Mouse (Mus musculus) heart, embryonic 11.5 days (tissue): ENCODE measurements around the gene Tkt. TPM values are rescaled to one million over a fixed set of nuclear protein-coding genes. Genes with fewer than 3 reads are reported as not detected.
A peak's percentile ranks its signal among the peaks of the same experiment; 100 is the strongest.

Source experiments
- ATAC-seq: fragments of 200-750 bp; cut with Nextera tagmentation; replicated peaks from 2 replicates; pipeline ENCODE4 v1.8.0; 2017; ENCODE audit warnings: moderate library complexity; ENCODE audit not compliant: insufficient number of reproducible peaks, low FRiP score, low TSS enrichment
- H3K27ac ChIP-seq: fragments of 300-500 bp; sonication (generic); 2 replicates; pipeline ENCODE4 v1.5.1; 2014; ENCODE audit warnings: mild to moderate bottlenecking, low read depth, low read length
- H3K27me3 ChIP-seq: fragments of 300-500 bp; sonication (generic); 2 replicates; pipeline ENCODE4 v1.6.1; 2014; ENCODE audit warnings: mild to moderate bottlenecking, low read length, mixed read lengths; ENCODE audit not compliant: control insufficient read depth, insufficient read depth
- H3K36me3 ChIP-seq: fragments of 300-500 bp; sonication (generic); 2 replicates; pipeline ENCODE4 v1.6.1; 2014; ENCODE audit warnings: mild to moderate bottlenecking, low read length, moderate library complexity, mixed read lengths; ENCODE audit not compliant: control insufficient read depth, insufficient read depth
- H3K4me1 ChIP-seq: fragments of 300-500 bp; sonication (generic); 2 replicates; pipeline ENCODE4 v1.6.1; 2014; ENCODE audit warnings: low read length; ENCODE audit not compliant: control insufficient read depth, insufficient read depth
- H3K4me2 ChIP-seq: fragments of 300-500 bp; sonication (generic); 2 replicates; pipeline ENCODE4 v1.6.1; 2014; ENCODE audit warnings: mild to moderate bottlenecking, moderate library complexity
- H3K4me3 ChIP-seq: fragments of 300-500 bp; sonication (generic); 2 replicates; pipeline ENCODE4 v1.5.1; 2014; ENCODE audit warnings: low read depth, low read length
- H3K9ac ChIP-seq: fragments of 300-500 bp; sonication (generic); 2 replicates; pipeline ENCODE4 v1.6.1; 2014; ENCODE audit warnings: mild to moderate bottlenecking, low read depth, low read length, moderate library complexity
- H3K9me3 ChIP-seq: fragments of 300-500 bp; sonication (generic); replicated peaks from 2 replicates; pipeline ENCODE4 v1.6.1; 2016; ENCODE audit warnings: low read length; ENCODE audit not compliant: control insufficient read depth
- WGBS: fragments of 180-500 bp; shearing (Covaris S2); extraction: QIAGEN DNeasy Blood & Tissue Kit; methylation state at CpG from one replicate; pipeline ENCODE4 v1.1.7; 2014; ENCODE audit not compliant: insufficient replicate concordance; 5-methylcytosine and 5-hydroxymethylcytosine counted together
- polyA plus RNA-seq: library from polyadenylated mRNA; unstranded; fragments of >200 nt; fragmentation: Nextera tagmentation; extraction: Ambion mirVana; gene quantifications from 2 replicates; pipeline ENCODE4 v1.2.1, GENCODE M21; 2014

Gene Tkt
- polyA plus RNA-seq: 38.6 and 54.6 TPM in 2 replicates

- Histone ChIP-seq H3K36me3 (no peaks in the 10 kb centered on the region), H3K4me1 (peaks cover 29% of the 10 kb centered on the region), H3K27me3 (no peaks in the 10 kb centered on the region), H3K4me2 (peak within 1 kb of the TSS; percentile 81), H3K27ac (peak within 1 kb of the TSS; percentile 93), H3K9ac (peak within 1 kb of the TSS; percentile 97), H3K4me3 (peak within 1 kb of the TSS; percentile 86), H3K9me3 (no peaks in the 10 kb centered on the region)
- 28% methylated on average over 8 of the region's 8 CpGs for WGBS
- ATAC-seq: peak; percentile 10; the same call in 1 of the 2 replicates
Measured at GRCm38 (mm10) chr14:30548131-30548720, at the start of gene Tkt. Tkt (plus strand) TSS chr14:30548359.

GRCm38 (mm10) chr14:30504990-30505389 lies 43.2 kb upstream of the Tkt start:
- H3K36me3 ChIP-seq: peaks cover 4% of the 10 kb centered on the region; the same call in 1 of the 2 replicates
- ATAC-seq: no peak
- H3K9me3 ChIP-seq: no peaks in the 10 kb centered on the region
- peaks cover 9% of the 10 kb centered on the region for H3K4me1 ChIP-seq
- H3K4me2 ChIP-seq: no peak overlapping the region
- no peak overlapping the region for H3K4me3 ChIP-seq
- no peak overlapping the region for H3K9ac ChIP-seq
- 85% methylated on average over 5 of the region's 5 CpGs for WGBS
- no peaks in the 10 kb centered on the region for H3K27me3 ChIP-seq
- no peak overlapping the region for H3K27ac ChIP-seq

- Histone ChIP-seq H3K4me3 (no peak overlapping the region), H3K36me3 (peaks cover 6% of the 10 kb centered on the region), H3K4me2 (no peak overlapping the region), H3K9ac (no peak overlapping the region), H3K9me3 (no peaks in the 10 kb centered on the region), H3K27me3 (no peaks in the 10 kb centered on the region), H3K4me1 (peaks cover 7% of the 10 kb centered on the region; the same call in 1 of the 2 replicates), H3K27ac (no peak overlapping the region)
- 92% methylated on average over 6 of the region's 6 CpGs for WGBS
- ATAC-seq: no peak
Measured at GRCm38 (mm10) chr14:30510214-30510763, 37.9 kb upstream of the Tkt start.

- H3K36me3 ChIP-seq: peaks cover 6% of the 10 kb centered on the region
- 75% methylated on average over 5 of the region's 5 CpGs for WGBS
- no peak overlapping the region for H3K4me2 ChIP-seq
- H3K4me1 ChIP-seq: no peaks in the 10 kb centered on the region
- no peaks in the 10 kb centered on the region for H3K9me3 ChIP-seq
- H3K4me3 ChIP-seq: no peak overlapping the region
- no peak overlapping the region for H3K27ac ChIP-seq
- no peaks in the 10 kb centered on the region for H3K27me3 ChIP-seq
- H3K9ac ChIP-seq: no peak overlapping the region
- ATAC-seq: no peak
Measured at GRCm38 (mm10) chr14:30512896-30513295, 35.3 kb upstream of the Tkt start.

- ATAC-seq: no peak
- Histone ChIP-seq H3K9me3 (no peaks in the 10 kb centered on the region), H3K36me3 (peaks cover 19% of the 10 kb centered on the region), H3K4me3 (no peak overlapping the region), H3K9ac (no peak overlapping the region), H3K4me2 (no peak overlapping the region), H3K4me1 (no peaks in the 10 kb centered on the region), H3K27me3 (no peaks in the 10 kb centered on the region), H3K27ac (no peak overlapping the region)
- 71% methylated on average over 13 of the region's 13 CpGs for WGBS
Measured at GRCm38 (mm10) chr14:30515931-30516723, 32.0 kb upstream of the Tkt start.

- Histone ChIP-seq H3K36me3 (peaks cover 29% of the 10 kb centered on the region), H3K27ac (no peak overlapping the region), H3K9me3 (no peaks in the 10 kb centered on the region), H3K27me3 (no peaks in the 10 kb centered on the region), H3K4me3 (no peak overlapping the region), H3K4me1 (no peaks in the 10 kb centered on the region), H3K9ac (no peak overlapping the region), H3K4me2 (no peak overlapping the region)
- 86% methylated on average over 5 of the region's 5 CpGs for WGBS
- no peak for ATAC-seq
Measured at GRCm38 (mm10) chr14:30519323-30519722, 28.8 kb upstream of the Tkt start.

- Histone ChIP-seq H3K27me3 (no peaks in the 10 kb centered on the region; the same call in 1 of the 2 replicates), H3K4me3 (no peak overlapping the region), H3K36me3 (peaks cover 34% of the 10 kb centered on the region), H3K4me2 (no peak overlapping the region), H3K9me3 (no peaks in the 10 kb centered on the region), H3K9ac (no peak overlapping the region), H3K4me1 (peaks cover 5% of the 10 kb centered on the region; the same call in 1 of the 2 replicates), H3K27ac (no peak overlapping the region)
- 73% methylated on average over 6 of the region's 6 CpGs for WGBS
- ATAC-seq: no peak
Measured at GRCm38 (mm10) chr14:30523356-30523755, 24.8 kb upstream of the Tkt start.

GRCm38 (mm10) chr14:30528392-30528791 lies 19.8 kb upstream of the Tkt start:
- WGBS: 82% methylated on average over 10 of the region's 10 CpGs
- no peak overlapping the region for H3K4me2 ChIP-seq
- no peak for ATAC-seq
- H3K27ac ChIP-seq: no peak overlapping the region
- H3K9me3 ChIP-seq: no peaks in the 10 kb centered on the region
- peaks cover 11% of the 10 kb centered on the region for H3K36me3 ChIP-seq
- H3K4me1 ChIP-seq: peaks cover 8% of the 10 kb centered on the region
- H3K27me3 ChIP-seq: no peaks in the 10 kb centered on the region; the same call in 1 of the 2 replicates
- no peak overlapping the region for H3K9ac ChIP-seq
- no peak overlapping the region for H3K4me3 ChIP-seq
